Mouse (Mus musculus) heart, postnatal 14 days (tissue): ENCODE data around the gene Pde10a. TPM values are rescaled to one million over a fixed set of nuclear protein-coding genes. Genes with fewer than 3 reads are reported as not detected.

Experiments
- DNase-seq, 2 experiments: peaks; one replicate each; pipeline ENCODE4 v3.0.0; 2021 to 2022
- intact Hi-C: fragments of 180-260 bp; cut with DNase I; formaldehyde crosslinking; loops from one replicate; pipeline ENCODE4 v1.15.1; 2025
- total RNA-seq, 2 experiments: library from RNA; stranded (reverse); gene quantifications; 2 replicates each; pipeline ENCODE4 v1.2.3; 2021

Gene Pde10a
- total RNA-seq, 2 experiments from 2014 or later, result 2.9 to 5.0 TPM

DNA sequence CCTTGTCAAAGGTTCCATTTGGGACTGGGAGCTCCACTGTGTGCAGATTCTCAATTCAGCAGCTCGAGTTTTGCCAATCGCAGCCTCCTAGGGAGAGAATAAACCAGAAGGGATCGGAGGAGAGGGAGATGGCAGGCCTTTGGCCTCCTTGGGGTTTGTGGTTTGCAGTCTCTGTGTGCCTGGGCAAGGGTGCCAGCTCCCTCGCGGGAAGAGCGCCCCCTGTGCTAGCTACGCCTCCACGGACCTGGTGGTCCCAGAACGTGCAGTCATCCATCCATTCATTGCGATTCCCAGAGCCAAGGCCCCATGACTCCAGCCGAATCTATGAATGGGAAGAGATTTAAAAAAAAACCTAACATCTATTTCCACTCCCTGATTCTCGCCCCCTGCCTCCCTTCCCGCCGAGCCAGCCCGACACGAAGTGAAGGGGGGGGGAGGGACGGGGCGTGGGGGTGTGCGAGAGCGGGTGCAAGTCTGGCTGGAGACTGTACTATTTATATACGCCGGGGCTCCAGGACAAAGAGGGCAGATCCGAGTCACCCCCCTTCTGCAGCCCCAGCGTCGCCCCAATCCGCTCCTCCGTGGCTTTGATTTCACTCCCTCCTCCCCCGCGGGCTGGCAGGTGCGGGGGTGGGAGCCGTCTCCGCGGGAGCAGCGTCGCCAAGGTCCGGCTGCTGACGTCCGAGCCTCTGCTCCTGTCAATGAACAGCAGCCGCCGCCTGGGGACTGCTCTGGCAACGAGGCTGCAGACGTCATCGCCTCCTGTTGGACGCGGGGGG lies 596 bp upstream of the Pde10a start:
- intact Hi-C loops, result loop anchor here (2.0 to 5.0 kb wide), 2 partner anchors 20 to 68 kb away; no protein-coding TSS in a partner anchor
- DNase-seq, result peak; percentile 82 to 84

DNA sequence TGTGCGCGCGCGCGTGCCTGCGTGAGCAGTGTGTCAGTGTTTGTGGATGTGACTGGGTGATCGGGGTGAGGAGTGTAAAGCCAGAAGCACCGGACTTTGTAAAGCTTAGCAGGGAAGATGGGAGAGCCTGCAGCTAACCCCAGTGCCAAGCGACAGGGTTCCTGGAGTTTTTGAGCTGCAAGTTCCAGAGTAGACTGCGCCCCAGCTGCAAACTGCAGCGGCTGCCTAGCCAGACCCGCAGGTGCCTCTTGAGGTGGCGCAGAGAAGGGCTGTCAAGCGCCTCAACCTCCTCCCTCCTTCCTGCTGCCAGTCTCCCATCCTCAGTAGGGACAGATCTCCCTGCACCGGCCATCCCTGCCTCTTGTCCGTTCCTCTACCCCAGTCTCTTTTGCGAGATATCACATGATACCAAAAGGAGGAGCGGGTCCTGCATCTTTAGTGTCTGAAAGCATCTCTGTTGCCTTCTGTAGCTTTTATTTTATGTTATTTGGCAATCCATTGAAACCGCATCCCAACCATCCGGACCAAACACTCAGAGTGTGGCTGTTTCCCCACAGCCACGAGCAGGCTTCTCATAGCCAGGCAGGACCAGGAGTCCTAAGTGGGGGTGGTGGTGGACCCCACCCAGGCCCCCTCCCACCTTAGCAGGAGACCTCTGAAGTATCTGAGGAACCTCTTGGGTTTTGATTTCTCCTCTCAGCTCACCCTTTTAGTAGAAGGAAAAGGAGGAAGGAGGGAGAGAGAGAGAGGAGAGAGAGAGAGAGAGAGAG lies 984 bp downstream of the Pde10a start:
- intact Hi-C loops, result loop anchor here (2.0 to 5.0 kb wide), 2 partner anchors 21 to 66 kb away; no protein-coding TSS in a partner anchor
- no peak for DNase-seq

GRCm38 (mm10) chr17:8526815-8527261 lies 1.7 kb downstream of the Pde10a start:
- DNase-seq, result no peak
- intact Hi-C loops, result loop anchor here (5.0 kb wide), 1 partner anchor 65 kb away; no protein-coding TSS in a partner anchor

- DNase-seq, result no peak
- intact Hi-C loops, result loop anchor here (5.0 kb wide), 1 partner anchor 64 kb away; no protein-coding TSS in a partner anchor
Observed at GRCm38 (mm10) chr17:8528641-8529040, 3.5 kb downstream of the Pde10a start.

GRCm38 (mm10) chr17:8532609-8533008 lies 7.4 kb downstream of the Pde10a start:
- intact Hi-C loops, result loop anchor here (5.0 kb wide), 1 partner anchor 35 kb away; no protein-coding TSS in a partner anchor

DNA sequence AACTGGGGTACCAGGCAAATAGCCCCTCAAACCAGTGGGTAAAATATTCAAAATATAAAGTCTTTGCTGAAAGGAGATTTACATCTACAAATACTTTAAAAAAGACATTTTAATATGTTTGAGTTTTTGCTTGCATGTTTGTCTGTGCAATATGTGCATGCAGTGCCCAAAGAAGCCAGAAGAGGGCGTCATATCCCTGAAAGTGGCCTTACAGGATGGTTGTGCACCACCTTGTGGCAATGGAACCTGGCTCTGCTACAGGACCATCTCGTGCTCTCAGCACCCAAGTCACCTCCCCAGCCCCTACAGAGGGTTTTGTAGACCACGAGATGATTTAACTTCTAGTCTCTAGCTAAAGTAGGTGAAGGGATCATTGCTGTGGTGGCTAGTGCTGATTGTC lies 8.7 kb downstream of the Pde10a start:
- intact Hi-C loops, result loop anchor here (5.0 kb wide), 1 partner anchor 37 kb away; no protein-coding TSS in a partner anchor
- no peak for DNase-seq

More at GRCm38 (mm10) chr17:8532609-8533008, 7.4 kb downstream of the Pde10a start:
- no peak for DNase-seq

- intact Hi-C loops, result no loop called here
- DNase-seq, result no peak
Observed at GRCm38 (mm10) chr17:8536522-8536921, 11.3 kb downstream of the Pde10a start.

GRCm38 (mm10) chr17:8538102-8538501 lies 12.9 kb downstream of the Pde10a start:
- intact Hi-C loops, result no loop called here

DNA sequence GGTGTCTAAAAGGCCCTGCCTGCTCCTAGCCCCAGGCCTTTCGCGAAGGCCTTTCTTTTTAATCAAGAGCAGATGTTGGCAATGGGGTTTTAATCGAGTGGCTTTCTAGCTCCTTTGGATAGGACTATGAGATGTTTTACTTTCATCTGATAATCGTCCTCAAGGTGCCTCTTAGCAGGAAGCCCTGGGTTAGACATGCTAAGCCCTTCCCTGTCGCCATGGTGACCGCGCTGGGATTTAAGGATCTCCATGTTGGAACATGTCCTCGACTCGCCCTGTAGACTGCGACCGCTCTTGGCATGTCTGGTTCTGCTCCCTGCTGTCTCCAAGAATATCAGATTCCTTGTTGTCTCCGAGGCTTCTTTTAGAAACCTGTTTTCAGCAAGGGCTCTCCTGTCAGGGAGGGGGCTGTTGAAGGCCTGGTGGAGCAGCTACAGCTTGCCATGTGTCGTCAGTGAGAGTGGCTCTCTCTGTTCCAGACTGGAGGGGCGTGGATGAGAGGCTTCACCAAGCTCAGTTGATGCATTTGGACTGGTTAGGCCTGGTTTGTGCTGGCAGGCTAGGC lies 16.9 kb downstream of the Pde10a start:
- intact Hi-C loops, result no loop called here
- no peak for DNase-seq

More at GRCm38 (mm10) chr17:8538102-8538501, 12.9 kb downstream of the Pde10a start:
- DNase-seq, result no peak

DNA sequence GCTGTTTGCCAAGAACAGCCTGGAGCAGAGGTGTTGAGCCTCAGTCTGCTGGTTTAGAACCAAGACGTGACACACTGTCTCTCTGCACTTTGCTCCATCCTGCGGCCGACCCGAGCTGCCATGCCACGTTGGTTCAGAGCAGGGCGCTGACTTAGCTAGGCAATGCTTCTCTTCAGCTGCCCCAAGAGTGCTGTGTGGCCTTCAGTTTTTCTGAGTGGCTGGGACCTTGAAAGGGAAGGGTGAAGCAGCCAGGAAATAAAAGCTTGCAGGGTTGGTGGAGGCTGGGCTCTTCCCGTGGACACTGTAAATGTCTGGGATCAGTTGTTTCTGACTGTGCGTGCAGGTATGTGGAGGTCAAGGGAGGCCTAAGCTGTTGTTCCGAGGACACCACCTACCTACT lies 21.2 kb downstream of the Pde10a start:
- intact Hi-C loops, result no loop called here
- DNase-seq, result no peak

DNA sequence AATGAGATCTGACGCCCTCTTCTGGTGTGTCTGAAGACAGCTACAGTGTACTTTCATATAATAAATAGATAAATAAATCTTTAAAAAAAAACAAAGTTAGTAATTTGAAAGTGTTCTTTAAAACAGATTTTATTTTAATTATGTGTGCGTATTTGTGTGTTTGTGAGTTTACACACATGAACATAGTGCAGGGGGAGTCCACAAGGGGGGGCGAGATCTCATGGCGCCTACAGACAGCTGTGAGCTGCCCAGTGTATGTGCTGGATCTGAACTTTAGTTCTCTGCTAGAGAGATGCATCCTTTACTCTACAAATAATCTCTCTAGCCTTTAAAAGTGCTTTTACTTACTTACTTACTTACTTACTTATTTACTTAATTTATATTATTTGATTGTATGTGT lies 23.6 kb downstream of the Pde10a start:
- intact Hi-C loops, result no loop called here

GRCm38 (mm10) chr17:8551641-8552040 lies 26.5 kb downstream of the Pde10a start:
- intact Hi-C loops, result no loop called here
- no peak for DNase-seq

More for the DNA sequence above, 23.6 kb downstream of the Pde10a start:
- no peak for DNase-seq

DNA sequence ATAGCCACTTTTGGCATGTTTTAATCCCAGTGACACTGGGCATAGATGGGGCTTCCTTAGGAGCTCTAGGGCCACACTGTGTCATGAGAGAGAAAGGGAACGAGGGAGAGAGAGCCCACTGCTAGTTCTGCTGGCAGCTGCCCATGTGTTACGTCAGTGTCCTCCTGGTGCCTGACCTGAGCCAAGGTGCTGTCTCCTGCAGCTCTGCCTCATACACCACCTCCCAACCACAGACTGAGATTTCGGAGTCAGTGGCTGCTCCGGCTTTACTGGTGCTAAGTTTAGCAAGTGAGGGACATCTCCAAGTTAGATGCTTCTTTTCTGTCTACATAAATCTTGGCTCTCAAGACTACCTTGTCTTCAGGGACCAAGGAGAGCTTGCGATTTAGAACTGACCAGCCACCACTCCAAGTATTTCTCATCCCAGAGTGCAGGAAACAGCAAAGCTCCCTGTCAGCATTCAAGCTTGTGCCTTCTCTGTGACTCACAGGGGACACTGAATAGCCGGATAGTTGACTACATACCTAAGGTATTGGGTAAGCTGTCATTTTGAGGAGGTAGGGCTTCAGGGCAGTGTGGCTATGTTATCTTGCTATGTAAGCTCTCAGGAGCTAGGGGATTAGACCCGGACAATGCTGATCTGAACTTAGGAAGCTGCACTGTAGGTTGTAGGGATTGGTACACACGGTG lies 27.3 kb downstream of the Pde10a start:
- intact Hi-C loops, result no loop called here
- DNase-seq, result peak in 1 of 2 experiments; percentile 5

DNA sequence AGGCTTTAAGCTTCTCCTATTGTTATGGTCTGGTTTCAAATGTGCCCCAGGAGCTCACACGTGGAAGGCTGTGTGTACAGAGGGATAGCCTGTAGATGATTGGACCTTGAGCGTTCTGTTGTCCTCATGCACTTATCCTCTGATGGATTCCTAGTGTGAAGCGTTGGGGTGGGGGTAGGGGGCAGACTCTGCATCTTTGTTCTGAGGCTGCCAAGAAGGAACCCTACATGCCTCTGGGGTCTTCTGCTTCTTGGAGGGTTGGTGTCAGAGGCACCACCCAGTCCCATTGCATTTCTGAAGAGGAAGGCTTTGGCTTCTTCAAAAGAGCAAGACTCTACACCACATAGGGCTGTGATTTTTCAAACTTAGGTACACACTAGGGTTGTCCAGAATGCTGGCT lies 28.4 kb downstream of the Pde10a start:
- intact Hi-C loops, result no loop called here
- DNase-seq, result no peak

DNA sequence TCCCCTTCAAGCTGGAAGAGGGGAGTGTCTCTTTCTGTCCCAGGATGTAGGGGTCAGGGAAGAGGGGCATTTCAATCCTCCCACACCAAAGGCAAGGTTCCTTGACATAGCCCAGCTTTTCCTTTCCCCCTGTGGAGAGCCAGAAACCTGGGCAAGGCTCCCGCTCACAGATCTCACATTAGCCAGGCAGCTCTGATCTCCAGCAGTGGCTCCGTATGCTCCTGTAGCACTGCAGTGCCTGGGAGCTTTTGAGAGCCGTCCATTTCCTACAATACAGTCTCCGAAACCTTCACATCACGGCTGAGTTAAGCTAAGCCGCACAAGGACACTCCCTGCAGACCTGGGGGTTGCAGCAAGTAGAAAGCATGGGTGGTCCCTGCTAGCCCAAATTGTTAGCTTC lies 29.0 kb downstream of the Pde10a start:
- no peak for DNase-seq
- intact Hi-C loops, result no loop called here

DNA sequence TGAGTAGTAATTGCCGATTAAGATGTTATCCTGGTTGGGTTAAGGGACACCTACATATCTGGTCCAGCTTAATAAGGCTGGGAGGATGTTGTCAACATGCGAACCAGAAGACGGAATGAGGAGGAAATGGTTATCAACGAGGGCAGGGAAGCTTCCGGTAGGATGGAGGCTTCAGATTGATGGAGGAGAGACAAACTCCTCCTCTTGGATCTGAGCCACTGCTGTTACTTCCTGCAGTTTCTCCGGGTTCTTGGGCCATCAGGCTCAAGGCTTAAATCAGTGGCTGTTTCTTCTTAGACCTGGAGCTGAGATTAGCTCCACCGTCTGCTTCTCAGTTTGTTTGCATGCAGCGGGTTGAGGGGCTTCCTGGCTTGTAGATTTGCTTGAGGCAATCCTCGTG lies 30.6 kb downstream of the Pde10a start:
- intact Hi-C loops, result no loop called here
- DNase-seq, result no peak

- intact Hi-C loops, result no loop called here
- DNase-seq, result no peak
Observed at GRCm38 (mm10) chr17:8556223-8556622, 31.1 kb downstream of the Pde10a start.

- intact Hi-C loops, result no loop called here
Observed at GRCm38 (mm10) chr17:8557926-8558325, 32.8 kb downstream of the Pde10a start.

DNA sequence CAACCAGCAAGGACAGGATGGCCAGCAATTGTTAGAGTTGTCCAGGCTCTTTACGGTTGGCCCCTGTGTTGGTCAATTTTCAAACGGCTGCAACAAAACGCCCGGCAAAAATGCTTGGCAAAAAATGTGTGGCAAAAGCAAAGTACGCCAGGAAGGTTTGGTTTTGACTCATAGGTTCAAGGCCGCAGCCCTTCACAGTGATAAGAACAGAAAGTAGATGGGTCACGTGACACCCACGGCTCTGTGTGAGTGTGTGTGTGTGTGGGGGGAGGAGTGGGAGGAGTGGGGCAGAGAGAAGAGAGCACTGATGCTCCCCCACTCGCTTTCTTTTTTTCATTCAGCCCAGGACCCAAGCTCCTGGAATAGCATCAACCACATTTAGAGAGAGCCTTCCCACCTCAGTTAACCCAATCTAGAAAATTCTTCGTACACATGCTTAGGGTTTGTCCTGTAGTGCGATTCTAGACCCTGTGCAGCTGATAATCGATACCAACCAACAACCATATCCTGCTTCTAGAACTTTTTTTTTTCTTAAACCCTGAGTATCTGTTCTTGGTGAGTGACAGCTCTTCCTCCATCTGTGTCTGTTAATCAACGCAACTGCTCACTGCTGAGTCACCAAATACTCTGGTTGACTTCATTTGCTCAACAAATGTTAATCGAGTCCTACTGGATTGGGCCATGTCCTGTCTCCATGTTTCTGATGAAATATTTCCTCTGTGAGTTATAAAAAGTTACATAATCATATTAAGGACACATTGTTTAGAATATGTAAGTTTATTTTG lies 37.1 kb downstream of the Pde10a start:
- intact Hi-C loops, result no loop called here

More at GRCm38 (mm10) chr17:8557926-8558325, 32.8 kb downstream of the Pde10a start:
- no peak for DNase-seq

More for the DNA sequence above, 37.1 kb downstream of the Pde10a start:
- DNase-seq, result no peak
